Mouse (Mus musculus): ENCODE results near the gene Plekho1.

GRCm38 (mm10) chr3:95957359-95958148, 38.2 kb downstream of the Plekho1 start:
- TF ChIP-seq POLR2A (IDR thresholded peaks at IDR 0.05; ENCODE audit: borderline replicate concordance, low read depth, low read length), result no peak
- TF ChIP-seq CTCF (IDR thresholded peaks at IDR 0.05; ENCODE audit: low read depth, low read length), result no peak

Measured in bone marrow macrophage, adult 2 months (primary cell).